Comparison of ENCODE assay signal across 18 mouse cellular contexts in genomic region chr7:144381588-144381987, GRCm38 (mm10).
DNase-seq lines count a peak whose midpoint lies in the region; ATAC-seq lines count a peak whose summit lies in the region.
"Had no signal": no experiment of that assay in that cellular context is flagged by ENCODE, and none has a peak within 500 bp of the region (broad histone marks: within the 10 kb centered on the region; RNA-seq: fewer than 3 reads in every experiment).

No protein-coding gene starts in this region.

- ATAC-seq in granulocyte monocyte progenitor cell, adult 5-6 weeks (replicated peaks; ENCODE audit: poor library complexity, severe bottlenecking): no peak
- ATAC-seq: forebrain, embryonic 14.5 days; hindbrain, postnatal 0 days had no signal

- intact Hi-C loops in left cerebral cortex, postnatal 10 days (cut with DNase I): no loop called here
- intact Hi-C loops in left cerebral cortex, postnatal 25 days (cut with DNase I): no loop called here

- peak; percentile 34 to 47 for DNase-seq in left cerebral cortex, adult 18-20 months (ENCODE audit: low spot score in 2 of 2)
- no peak for DNase-seq in left cerebral cortex, postnatal 10 days (ENCODE audit: extremely low spot score in 1 of 2, low spot score in 2 of 2)
- peak; percentile 20 for DNase-seq in right cerebral cortex, postnatal 25 days
- no peak for DNase-seq in right cerebral cortex, postnatal 14 days
- peak; percentile 58 to 70 for DNase-seq in left cerebral cortex, postnatal 25 days (ENCODE audit: low spot score in 2 of 2)
- no peak for DNase-seq in gastrocnemius, postnatal 10 days
- DNase-seq: adrenal gland, adult 2 months; adrenal gland, postnatal 25 days; cerebellum, adult 11 months; cerebellum, adult 8-10 months; cerebellum, postnatal 14 days; embryo, embryonic 11 days; gastrocnemius, postnatal 36 days; heart, adult 18-20 months; heart, postnatal 10 days had no signal

Comparison
In these comparisons a context has a peak if more than half of its experiments do, and no peak if none do; other contexts are left out.
1. DNase-seq: peak in left cerebral cortex, adult 18-20 months (2 of 2), right cerebral cortex, postnatal 25 days (single experiment) and left cerebral cortex, postnatal 25 days (2 of 2); none in left cerebral cortex, postnatal 10 days (0 of 2), right cerebral cortex, postnatal 14 days (single experiment) and gastrocnemius, postnatal 10 days (single experiment).